Mouse (Mus musculus): ENCODE data around the gene Zfp768.

DNA sequence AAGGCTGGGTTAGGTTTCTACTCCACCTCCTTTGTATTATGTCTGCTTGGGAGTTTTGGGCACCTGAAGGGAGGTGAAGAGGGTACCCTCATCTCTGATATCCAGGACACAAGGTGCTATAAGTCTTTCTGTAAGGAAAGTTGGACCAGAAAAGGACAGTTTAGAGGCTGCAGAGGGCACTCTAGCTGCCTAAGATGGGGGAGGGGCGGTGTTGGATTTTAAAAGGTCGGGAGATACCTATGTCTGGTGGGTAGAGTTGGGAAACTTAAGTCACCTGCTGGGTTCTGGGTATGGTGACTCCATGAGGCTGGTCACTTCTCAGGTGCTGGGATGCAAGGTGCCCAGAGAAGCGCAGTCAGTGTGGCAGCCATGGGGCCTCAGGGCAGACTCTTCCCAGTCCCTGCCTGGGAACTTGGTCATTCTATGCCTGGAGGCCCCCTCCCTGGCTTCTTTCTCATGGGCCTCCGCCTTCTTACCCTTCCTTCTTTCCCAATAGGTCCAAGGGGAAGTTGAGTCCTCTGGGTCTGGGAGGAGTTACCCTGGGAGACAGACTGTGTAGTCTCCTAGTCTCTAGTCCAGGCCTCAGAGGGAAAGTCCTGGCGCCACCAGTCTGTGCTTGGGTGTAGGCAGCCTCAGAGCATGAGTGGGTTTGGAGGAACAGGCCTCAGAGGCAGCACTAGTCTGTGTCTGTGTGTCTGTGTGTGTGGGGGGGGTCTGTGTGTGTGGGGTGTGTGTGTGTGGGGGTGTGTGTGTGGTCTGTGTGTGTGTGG, 48.4 kb downstream of the Zfp768 start:
- TF ChIP-seq CTCF (IDR thresholded peaks at IDR 0.05; ENCODE audit: borderline replicate concordance, insufficient read depth, low read depth, low read length) (no peak), POLR2A (IDR thresholded peaks at IDR 0.05; ENCODE audit: borderline replicate concordance, insufficient read depth, low read length) (no peak)
